Mouse (Mus musculus): ENCODE measurements at regions not wholly inside any gene's neighbourhood (a gene's known extent, or its start where the extent isn't known, plus 50 kb on each side); places are given as distances from the start of the nearest gene placed in this dataset.

GRCm38 (mm10) chrY:43923126-43923525 is 341.1 kb downstream of the Gm21739 start:
- peak; percentile 2 for DNase-seq
